Comparison of ENCODE assay signal across 9 mouse cellular contexts in the genomic region with DNA sequence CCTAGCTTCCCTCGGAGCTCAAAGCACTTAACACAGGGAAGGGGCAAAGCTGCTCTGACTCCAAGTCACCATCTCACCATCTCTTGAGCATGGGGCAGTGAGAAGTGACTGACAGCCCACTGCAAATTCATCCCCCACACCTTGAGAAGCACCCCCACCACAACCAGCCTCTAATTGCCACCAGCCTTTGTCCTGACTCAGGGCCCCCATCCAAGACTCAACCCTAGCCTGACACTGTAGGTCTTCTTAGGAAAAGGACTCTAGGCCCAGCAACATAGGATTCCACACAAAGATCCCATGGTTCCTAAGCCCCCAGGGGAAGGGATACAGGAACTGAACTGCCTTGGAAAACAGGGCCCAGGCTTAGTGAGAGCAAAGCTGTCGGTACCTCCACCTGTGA. TPM values are rescaled to one million over a fixed set of nuclear protein-coding genes. Genes with fewer than 3 reads are reported as not detected.
DNase-seq lines count a peak whose midpoint lies in the region; ATAC-seq and TF ChIP-seq lines count a peak whose summit lies in the region.
"Had no signal": no experiment of that assay in that cellular context is flagged by ENCODE, and none has a peak within 500 bp of the region (broad histone marks: within the 10 kb centered on the region; RNA-seq: fewer than 3 reads in every experiment).

No protein-coding gene starts in this region.

- no peaks in the 10 kb centered on the region for H3K9me3 ChIP-seq in forebrain, embryonic 12.5 days
- H3K9me3 ChIP-seq in forebrain, embryonic 10.5 days, result no peaks in the 10 kb centered on the region
- no peaks in the 10 kb centered on the region for H3K9me3 ChIP-seq in embryonic facial prominence, embryonic 15.5 days (replicated peaks)
- H3K9me3 ChIP-seq in midbrain, postnatal 0 days (ENCODE audit: low read length), result no peaks in the 10 kb centered on the region
- H3K9me3 ChIP-seq: midbrain, embryonic 12.5 days had no signal

- DNase-seq in forebrain, embryonic 10.5 days (ENCODE audit: extremely low spot score, low spot score), result no peak
- no peak for DNase-seq in layer of hippocampus, adult 2 months (ENCODE audit: low spot score in 2 of 2)
- DNase-seq in layer of hippocampus, postnatal 36 days, result no peak
- DNase-seq in midbrain, postnatal 0 days (ENCODE audit: low spot score), result no peak
- no peak for DNase-seq in spleen, postnatal 36 days (ENCODE audit: low spot score in 2 of 2)
- no peak for DNase-seq in left cerebral cortex, postnatal 10 days (ENCODE audit: extremely low spot score in 1 of 2, low spot score in 2 of 2)

- 80% methylated on average over 2 of the region's 2 CpGs for WGBS in forebrain, embryonic 12.5 days
- 91% methylated on average over 2 of the region's 2 CpGs for WGBS in forebrain, embryonic 10.5 days
- 49% methylated on average over 2 of the region's 2 CpGs for WGBS in embryonic facial prominence, embryonic 15.5 days
- WGBS in midbrain, postnatal 0 days, result 46% methylated on average over 2 of the region's 2 CpGs

- H3K36me3 ChIP-seq in forebrain, embryonic 12.5 days (replicated peaks), result peaks cover 70% of the 10 kb centered on the region
- peaks cover 99% of the 10 kb centered on the region for H3K36me3 ChIP-seq in forebrain, embryonic 10.5 days (replicated peaks)
- peaks cover 61% of the 10 kb centered on the region for H3K36me3 ChIP-seq in embryonic facial prominence, embryonic 15.5 days
- H3K36me3 ChIP-seq in midbrain, postnatal 0 days (ENCODE audit: insufficient read depth, low read length), result peaks cover 37% of the 10 kb centered on the region

- peaks cover 7% of the 10 kb centered on the region; the same call in 1 of the 2 replicates for H3K4me1 ChIP-seq in forebrain, embryonic 12.5 days
- no peaks in the 10 kb centered on the region for H3K4me1 ChIP-seq in forebrain, embryonic 10.5 days
- H3K4me1 ChIP-seq in embryonic facial prominence, embryonic 15.5 days, result peaks cover 51% of the 10 kb centered on the region
- 0 out of 2 replicates have a peak, but pooled peaks cover 5% of the 10 kb centered on the region for H3K4me1 ChIP-seq in midbrain, postnatal 0 days (ENCODE audit: insufficient read depth, low read length)
- H3K4me1 ChIP-seq: midbrain, embryonic 12.5 days had no signal

- H3K4me2 ChIP-seq in forebrain, embryonic 12.5 days, result no peak overlapping the region
- no peak overlapping the region for H3K4me2 ChIP-seq in embryonic facial prominence, embryonic 15.5 days (replicated peaks)
- no peak overlapping the region for H3K4me2 ChIP-seq in midbrain, postnatal 0 days (ENCODE audit: low read depth, low read length, poor library complexity, severe bottlenecking)
- H3K4me2 ChIP-seq: midbrain, embryonic 12.5 days had no signal

- no peak overlapping the region for H3K4me3 ChIP-seq in forebrain, embryonic 12.5 days (replicated peaks)
- no peak overlapping the region for H3K4me3 ChIP-seq in forebrain, embryonic 10.5 days
- no peak overlapping the region for H3K4me3 ChIP-seq in layer of hippocampus, adult 2 months
- H3K4me3 ChIP-seq in embryonic facial prominence, embryonic 15.5 days (replicated peaks), result no peak overlapping the region
- no peak overlapping the region for H3K4me3 ChIP-seq in midbrain, postnatal 0 days (ENCODE audit: low read depth, low read length)
- H3K4me3 ChIP-seq: midbrain, embryonic 12.5 days had no signal

- intact Hi-C loops in left cerebral cortex, postnatal 10 days (cut with DNase I), result loop anchor here (5.0 kb wide), 1 partner anchor 54 kb away; no protein-coding TSS in a partner anchor

- TF ChIP-seq CTCF in layer of hippocampus, adult 2 months (conservative IDR thresholded peaks at IDR 0.05), result no peak
- no peak for TF ChIP-seq CTCF in midbrain, postnatal 0 days (IDR thresholded peaks at IDR 0.05)

- no peaks in the 10 kb centered on the region for H3K27me3 ChIP-seq in forebrain, embryonic 12.5 days
- H3K27me3 ChIP-seq in forebrain, embryonic 10.5 days (ENCODE audit: poor library complexity, severe bottlenecking), result no peaks in the 10 kb centered on the region
- no peaks in the 10 kb centered on the region for H3K27me3 ChIP-seq in embryonic facial prominence, embryonic 15.5 days
- no peaks in the 10 kb centered on the region for H3K27me3 ChIP-seq in midbrain, postnatal 0 days (ENCODE audit: insufficient read depth, low read length)
- H3K27me3 ChIP-seq: midbrain, embryonic 12.5 days had no signal

- H3K9ac ChIP-seq in forebrain, embryonic 12.5 days, result no peak overlapping the region
- H3K9ac ChIP-seq in embryonic facial prominence, embryonic 15.5 days, result no peak overlapping the region
- no peak overlapping the region for H3K9ac ChIP-seq in midbrain, postnatal 0 days (replicated peaks; ENCODE audit: low read length, poor library complexity, severe bottlenecking)
- H3K9ac ChIP-seq: midbrain, embryonic 12.5 days had no signal

- ATAC-seq in forebrain, embryonic 12.5 days (ENCODE audit: low FRiP score), result no peak
- ATAC-seq in embryonic facial prominence, embryonic 15.5 days (ENCODE audit: insufficient number of reproducible peaks, low FRiP score, low TSS enrichment, low read depth), result no peak
- no peak for ATAC-seq in midbrain, postnatal 0 days (ENCODE audit: low FRiP score)

- H3K27ac ChIP-seq in forebrain, embryonic 12.5 days, result 0 out of 2 replicates have a peak overlapping the region, but pooled peaks have one; percentile 46
- H3K27ac ChIP-seq in forebrain, embryonic 10.5 days, result no peak overlapping the region
- H3K27ac ChIP-seq in layer of hippocampus, adult 2 months, result peak overlapping the region; percentile 82
- peak overlapping the region; percentile 75 for H3K27ac ChIP-seq in embryonic facial prominence, embryonic 15.5 days (replicated peaks)
- peak overlapping the region; percentile 44; the same call in 1 of the 2 replicates for H3K27ac ChIP-seq in midbrain, postnatal 0 days (ENCODE audit: low read depth, low read length)
- H3K27ac ChIP-seq: midbrain, embryonic 12.5 days had no signal

RNA-seq across cellular contexts. Expression of gene Mpg, which starts 9.8 kb away (rescaled TPM):
- polyA plus RNA-seq in forebrain, embryonic 12.5 days (2016; fragmentation: Nextera tagmentation; extraction: Ambion mirVana), result 25.0 and 29.3 TPM in 2 replicates
- polyA plus RNA-seq in forebrain, embryonic 10.5 days (2016; fragmentation: Nextera tagmentation; extraction: Ambion mirVana), result 31.0 and 31.2 TPM in 2 replicates
- total RNA-seq in layer of hippocampus, adult 2 months (2021), result 10 to 100 TPM; 15.6 to 20.5 TPM
- 10 to 100 TPM; 16.8 to 17.0 TPM for total RNA-seq in layer of hippocampus, postnatal 36 days (2021)
- 36.1 and 38.9 TPM in 2 replicates for polyA plus RNA-seq in embryonic facial prominence, embryonic 15.5 days (2015; fragmentation: Nextera tagmentation; extraction: Ambion mirVana)
- total RNA-seq in midbrain, postnatal 0 days (2014; rRNA removed), result 31.7 and 35.0 TPM in 2 replicates
- polyA plus RNA-seq in midbrain, postnatal 0 days (2015; fragmentation: Nextera tagmentation; extraction: Ambion mirVana), result 31.2 and 37.7 TPM in 2 replicates
- total RNA-seq in left cerebral cortex, postnatal 10 days (2021), result 10 to 100 TPM; 18.7 to 19.8 TPM

RNA-seq across cellular contexts. Expression of gene Rhbdf1, which starts 14.0 kb away (rescaled TPM):
- 18.3 and 19.1 TPM in 2 replicates for polyA plus RNA-seq in forebrain, embryonic 12.5 days (2016; fragmentation: Nextera tagmentation; extraction: Ambion mirVana)
- 21.9 and 22.9 TPM in 2 replicates for polyA plus RNA-seq in forebrain, embryonic 10.5 days (2016; fragmentation: Nextera tagmentation; extraction: Ambion mirVana)
- 10 to 100 TPM; 13.4 to 13.8 TPM for total RNA-seq in layer of hippocampus, adult 2 months (2021)
- total RNA-seq in layer of hippocampus, postnatal 36 days (2021), result 10 to 100 TPM; 13.4 to 16.5 TPM
- 78.2 and 88.7 TPM in 2 replicates for polyA plus RNA-seq in embryonic facial prominence, embryonic 15.5 days (2015; fragmentation: Nextera tagmentation; extraction: Ambion mirVana)
- total RNA-seq in midbrain, postnatal 0 days (2014; rRNA removed), result 27.4 and 55.6 TPM in 2 replicates
- polyA plus RNA-seq in midbrain, postnatal 0 days (2015; fragmentation: Nextera tagmentation; extraction: Ambion mirVana), result 17.6 and 21.0 TPM in 2 replicates
- total RNA-seq in left cerebral cortex, postnatal 10 days (2021), result 10 to 100 TPM; 16.4 to 21.8 TPM

RNA-seq across cellular contexts. Expression of gene Snrnp25, which starts 30.9 kb away (rescaled TPM):
- 61.4 and 62.7 TPM in 2 replicates for polyA plus RNA-seq in forebrain, embryonic 12.5 days (2016; fragmentation: Nextera tagmentation; extraction: Ambion mirVana)
- polyA plus RNA-seq in forebrain, embryonic 10.5 days (2016; fragmentation: Nextera tagmentation; extraction: Ambion mirVana), result 118 and 120 TPM in 2 replicates
- total RNA-seq in layer of hippocampus, adult 2 months (2021), result 10 to 100 TPM; 20.6 to 22.4 TPM
- 10 to 100 TPM; 18.0 to 19.0 TPM for total RNA-seq in layer of hippocampus, postnatal 36 days (2021)
- polyA plus RNA-seq in embryonic facial prominence, embryonic 15.5 days (2015; fragmentation: Nextera tagmentation; extraction: Ambion mirVana), result 47.8 and 48.3 TPM in 2 replicates
- total RNA-seq in midbrain, postnatal 0 days (2014; rRNA removed), result 13.3 and 23.6 TPM in 2 replicates
- polyA plus RNA-seq in midbrain, postnatal 0 days (2015; fragmentation: Nextera tagmentation; extraction: Ambion mirVana), result 47.8 and 48.9 TPM in 2 replicates
- total RNA-seq in left cerebral cortex, postnatal 10 days (2021), result 10 to 100 TPM; 25.9 to 28.4 TPM

RNA-seq across cellular contexts. Expression of gene Nprl3, which starts 31.4 kb away (rescaled TPM):
- polyA plus RNA-seq in forebrain, embryonic 12.5 days (2016; fragmentation: Nextera tagmentation; extraction: Ambion mirVana), result 50.2 and 50.9 TPM in 2 replicates
- 48.3 and 48.6 TPM in 2 replicates for polyA plus RNA-seq in forebrain, embryonic 10.5 days (2016; fragmentation: Nextera tagmentation; extraction: Ambion mirVana)
- 10 to 100 TPM; 62.0 to 64.1 TPM for total RNA-seq in layer of hippocampus, adult 2 months (2021)
- 10 to 100 TPM; 47.3 to 61.2 TPM for total RNA-seq in layer of hippocampus, postnatal 36 days (2021)
- 41.2 and 44.0 TPM in 2 replicates for polyA plus RNA-seq in embryonic facial prominence, embryonic 15.5 days (2015; fragmentation: Nextera tagmentation; extraction: Ambion mirVana)
- total RNA-seq in midbrain, postnatal 0 days (2014; rRNA removed), result 36.0 and 44.7 TPM in 2 replicates
- polyA plus RNA-seq in midbrain, postnatal 0 days (2015; fragmentation: Nextera tagmentation; extraction: Ambion mirVana), result 35.3 and 38.6 TPM in 2 replicates
- total RNA-seq in left cerebral cortex, postnatal 10 days (2021), result 10 to 100 TPM; 55.9 to 60.0 TPM

RNA-seq across cellular contexts. Expression of gene Il9r, which starts 36.1 kb away (rescaled TPM):
- not detected in 2 replicates for polyA plus RNA-seq in forebrain, embryonic 12.5 days (2016; fragmentation: Nextera tagmentation; extraction: Ambion mirVana)
- polyA plus RNA-seq in forebrain, embryonic 10.5 days (2016; fragmentation: Nextera tagmentation; extraction: Ambion mirVana), result not detected in 2 replicates
- total RNA-seq in layer of hippocampus, adult 2 months (2021), result not detected
- not detected for total RNA-seq in layer of hippocampus, postnatal 36 days (2021)
- polyA plus RNA-seq in embryonic facial prominence, embryonic 15.5 days (2015; fragmentation: Nextera tagmentation; extraction: Ambion mirVana), result 0.08 and 0.13 TPM in 2 replicates
- total RNA-seq in midbrain, postnatal 0 days (2014; rRNA removed), result 0.33 TPM in 1 of 2 replicates, not detected in the other
- polyA plus RNA-seq in midbrain, postnatal 0 days (2015; fragmentation: Nextera tagmentation; extraction: Ambion mirVana), result 0.04 TPM in 1 of 2 replicates, not detected in the other
- not detected for total RNA-seq in left cerebral cortex, postnatal 10 days (2021)
- polyA plus RNA-seq: midbrain, embryonic 12.5 days had no signal
